Mouse (Mus musculus) neural tube, embryonic 13.5 days (tissue): Measurements from ENCODE around the gene Psma7. TPM values are rescaled to one million over a fixed set of nuclear protein-coding genes. Genes with fewer than 3 reads are reported as not detected.

Experiments used
- ATAC-seq: fragments of 200-750 bp; cut with Nextera tagmentation; 2 replicates; pipeline ENCODE4 v1.8.0; 2017; ENCODE audit warnings: low read depth, mild to moderate bottlenecking, moderate TSS enrichment, moderate library complexity
- H3K27ac ChIP-seq: fragments of 300-500 bp; sonication (generic); replicated peaks from 2 replicates; pipeline ENCODE4 v1.5.1; 2015; ENCODE audit warnings: moderate library complexity, mild to moderate bottlenecking, inconsistent platforms
- H3K27me3 ChIP-seq: fragments of 300-500 bp; sonication (generic); 2 replicates; pipeline ENCODE4 v1.6.1; 2015; ENCODE audit warnings: mild to moderate bottlenecking, inconsistent platforms
- H3K36me3 ChIP-seq: fragments of 300-500 bp; sonication (generic); 2 replicates; pipeline ENCODE4 v1.6.1; 2015; ENCODE audit warnings: mild to moderate bottlenecking, inconsistent platforms
- H3K4me1 ChIP-seq: fragments of 300-500 bp; sonication (generic); replicated peaks from 2 replicates; pipeline ENCODE4 v1.6.1; 2015; ENCODE audit warnings: inconsistent platforms
- H3K4me2 ChIP-seq: fragments of 300-500 bp; sonication (generic); 2 replicates; pipeline ENCODE4 v1.6.1; 2015; ENCODE audit warnings: inconsistent platforms, mild to moderate bottlenecking, moderate library complexity
- H3K4me3 ChIP-seq: fragments of 300-500 bp; sonication (generic); 2 replicates; pipeline ENCODE4 v1.5.1; 2015; ENCODE audit warnings: mild to moderate bottlenecking, inconsistent platforms
- H3K9ac ChIP-seq: fragments of 300-500 bp; sonication (generic); 2 replicates; pipeline ENCODE4 v1.6.1; 2015; ENCODE audit warnings: moderate library complexity, mild to moderate bottlenecking, inconsistent platforms
- H3K9me3 ChIP-seq: fragments of 300-500 bp; sonication (generic); 2 replicates; pipeline ENCODE4 v1.6.1; 2016; ENCODE audit warnings: inconsistent platforms
- WGBS: fragments of 180-500 bp; shearing (Covaris S2); methylation state at CpG from one replicate; pipeline ENCODE4 v1.1.7; 2015; 5-methylcytosine and 5-hydroxymethylcytosine counted together
- polyA plus RNA-seq: library from polyadenylated mRNA; unstranded; fragments of >200 nt; fragmentation: Nextera tagmentation; extraction: Ambion mirVana; gene quantifications from 2 replicates; pipeline ENCODE4 v1.2.1, GENCODE M21; 2015

The Psma7 gene
- polyA plus RNA-seq, 1 experiment from 2014 or later, result 695 TPM

- ATAC-seq, result no peak
- peaks cover 6% of the 10 kb centered on the region; the same call in 1 of the 2 replicates for H3K4me1 ChIP-seq
- 79% methylated on average over 7 of the region's 7 CpGs for WGBS
Measured at GRCm38 (mm10) chr2:180020091-180020661, 22.1 kb downstream of the Psma7 start.

GRCm38 (mm10) chr2:180018573-180018972 lies 23.7 kb downstream of the Psma7 start:
- Histone ChIP-seq H3K27me3 (peaks cover 35% of the 10 kb centered on the region), H3K36me3 (no peaks in the 10 kb centered on the region), H3K4me1 (peaks cover 6% of the 10 kb centered on the region; the same call in 1 of the 2 replicates), H3K4me2 (no peak overlapping the region), H3K4me3 (no peak overlapping the region), H3K9ac (no peak overlapping the region), H3K9me3 (no peaks in the 10 kb centered on the region), H3K27ac (no peak overlapping the region)
- no peak for ATAC-seq
- 74% methylated on average over 9 of the region's 9 CpGs for WGBS

More at GRCm38 (mm10) chr2:180020091-180020661, 22.1 kb downstream of the Psma7 start:
- no peaks in the 10 kb centered on the region for H3K9me3 ChIP-seq
- no peak overlapping the region for H3K9ac ChIP-seq
- H3K4me2 ChIP-seq, result no peak overlapping the region
- no peaks in the 10 kb centered on the region for H3K36me3 ChIP-seq
- H3K27me3 ChIP-seq, result peaks cover 37% of the 10 kb centered on the region
- H3K27ac ChIP-seq, result no peak overlapping the region
- no peak overlapping the region for H3K4me3 ChIP-seq

- peaks cover 26% of the 10 kb centered on the region for H3K27me3 ChIP-seq
- H3K36me3 ChIP-seq, result no peaks in the 10 kb centered on the region
- ATAC-seq, result no peak
- no peak overlapping the region for H3K4me3 ChIP-seq
- H3K9me3 ChIP-seq, result no peaks in the 10 kb centered on the region
- H3K9ac ChIP-seq, result no peak overlapping the region
- H3K27ac ChIP-seq, result no peak overlapping the region
- 71% methylated on average over 4 of the region's 4 CpGs for WGBS
- H3K4me2 ChIP-seq, result no peak overlapping the region
- peaks cover 6% of the 10 kb centered on the region; the same call in 1 of the 2 replicates for H3K4me1 ChIP-seq
Measured at GRCm38 (mm10) chr2:180017632-180018031, 24.6 kb downstream of the Psma7 start.

- Histone ChIP-seq H3K27ac (no peak overlapping the region), H3K4me3 (no peak overlapping the region), H3K9ac (no peak overlapping the region), H3K4me2 (no peak overlapping the region), H3K9me3 (no peaks in the 10 kb centered on the region), H3K36me3 (no peaks in the 10 kb centered on the region), H3K27me3 (no peaks in the 10 kb centered on the region; the same call in 1 of the 2 replicates), H3K4me1 (peaks cover 3% of the 10 kb centered on the region; the same call in 1 of the 2 replicates)
- WGBS, result 93% methylated on average over 7 of the region's 7 CpGs
- ATAC-seq, result no peak
Measured at GRCm38 (mm10) chr2:180013686-180014085, 28.5 kb downstream of the Psma7 start.

- no peak for ATAC-seq
- Histone ChIP-seq H3K4me3 (no peak overlapping the region), H3K9me3 (no peaks in the 10 kb centered on the region), H3K27ac (no peak overlapping the region), H3K4me1 (no peaks in the 10 kb centered on the region), H3K27me3 (no peaks in the 10 kb centered on the region), H3K36me3 (no peaks in the 10 kb centered on the region), H3K4me2 (no peak overlapping the region), H3K9ac (no peak overlapping the region)
- WGBS, result 86% methylated on average over 6 of the region's 6 CpGs
Measured at GRCm38 (mm10) chr2:180011370-180011769, 30.9 kb downstream of the Psma7 start.

- WGBS, result 94% methylated on average over 7 of the region's 7 CpGs
- Histone ChIP-seq H3K36me3 (no peaks in the 10 kb centered on the region), H3K27ac (no peak overlapping the region), H3K27me3 (no peaks in the 10 kb centered on the region), H3K9ac (no peak overlapping the region), H3K4me1 (no peaks in the 10 kb centered on the region), H3K4me3 (no peak overlapping the region), H3K4me2 (no peak overlapping the region), H3K9me3 (no peaks in the 10 kb centered on the region)
- ATAC-seq, result no peak
Measured at GRCm38 (mm10) chr2:180010686-180011085, 31.5 kb downstream of the Psma7 start.

- H3K9me3 ChIP-seq, result no peaks in the 10 kb centered on the region
- no peak overlapping the region for H3K4me3 ChIP-seq
- H3K27ac ChIP-seq, result no peak overlapping the region
- H3K9ac ChIP-seq, result no peak overlapping the region
- H3K4me2 ChIP-seq, result no peak overlapping the region
- no peaks in the 10 kb centered on the region for H3K27me3 ChIP-seq
- whole genome bisulfite sequencing, result 55% methylated on average over 9 of the region's 9 CpGs
- ATAC-seq, result no peak
- H3K4me1 ChIP-seq, result no peaks in the 10 kb centered on the region
- H3K36me3 ChIP-seq, result no peaks in the 10 kb centered on the region
Measured at GRCm38 (mm10) chr2:180006352-180007017, 35.7 kb downstream of the Psma7 start.

- H3K9ac ChIP-seq, result no peak overlapping the region
- 66% methylated on average over 5 of the region's 5 CpGs for WGBS
- H3K27ac ChIP-seq, result no peak overlapping the region
- H3K4me1 ChIP-seq, result no peaks in the 10 kb centered on the region
- no peaks in the 10 kb centered on the region for H3K36me3 ChIP-seq
- no peak overlapping the region for H3K4me2 ChIP-seq
- H3K9me3 ChIP-seq, result no peaks in the 10 kb centered on the region
- no peak for ATAC-seq
- H3K27me3 ChIP-seq, result no peaks in the 10 kb centered on the region
- no peak overlapping the region for H3K4me3 ChIP-seq
Measured at GRCm38 (mm10) chr2:180005656-180006351, 36.4 kb downstream of the Psma7 start.

- H3K9me3 ChIP-seq, result no peaks in the 10 kb centered on the region
- no peaks in the 10 kb centered on the region for H3K36me3 ChIP-seq
- H3K27ac ChIP-seq, result no peak overlapping the region
- no peak overlapping the region for H3K9ac ChIP-seq
- H3K4me2 ChIP-seq, result no peak overlapping the region
- no peak overlapping the region for H3K4me3 ChIP-seq
- H3K27me3 ChIP-seq, result no peaks in the 10 kb centered on the region
- no peaks in the 10 kb centered on the region for H3K4me1 ChIP-seq
- no peak for ATAC-seq
- 94% methylated on average over 9 of the region's 9 CpGs for WGBS
Measured at GRCm38 (mm10) chr2:180001635-180002034, 40.6 kb downstream of the Psma7 start.

- Histone ChIP-seq H3K27me3 (no peaks in the 10 kb centered on the region), H3K27ac (no peak overlapping the region), H3K4me3 (no peak overlapping the region), H3K9ac (no peak overlapping the region), H3K36me3 (no peaks in the 10 kb centered on the region), H3K4me2 (no peak overlapping the region), H3K9me3 (no peaks in the 10 kb centered on the region), H3K4me1 (no peaks in the 10 kb centered on the region)
- ATAC-seq, result no peak
- WGBS, result 81% methylated on average over 4 of the region's 4 CpGs
Measured at GRCm38 (mm10) chr2:179998431-179998830, 43.8 kb downstream of the Psma7 start.

GRCm38 (mm10) chr2:179993071-179993470 lies 49.2 kb downstream of the Psma7 start:
- Histone ChIP-seq H3K9ac (no peak overlapping the region), H3K4me1 (no peaks in the 10 kb centered on the region), H3K9me3 (no peaks in the 10 kb centered on the region), H3K27ac (no peak overlapping the region), H3K27me3 (no peaks in the 10 kb centered on the region), H3K4me2 (no peak overlapping the region), H3K4me3 (no peak overlapping the region), H3K36me3 (no peaks in the 10 kb centered on the region)
- ATAC-seq, result no peak
- 81% methylated on average over 5 of the region's 5 CpGs for WGBS

- Histone ChIP-seq H3K27me3 (no peaks in the 10 kb centered on the region), H3K4me2 (no peak overlapping the region), H3K9ac (no peak overlapping the region), H3K4me3 (no peak overlapping the region), H3K27ac (no peak overlapping the region), H3K4me1 (no peaks in the 10 kb centered on the region), H3K36me3 (no peaks in the 10 kb centered on the region), H3K9me3 (no peaks in the 10 kb centered on the region)
- no peak for ATAC-seq
- WGBS, result 9% methylated on average over 1 of the region's 1 CpGs
Measured at GRCm38 (mm10) chr2:179989098-179989497, 53.1 kb downstream of the Psma7 start.
